Mouse (Mus musculus): ENCODE results near the gene Wipf1. TPM values are rescaled to one million over a fixed set of nuclear protein-coding genes. Genes with fewer than 3 reads are reported as not detected.
"Not testable (repeated sequence)": the region's sequence is repeated elsewhere in the genome, so short reads cannot be mapped to it uniquely, and the experiment has no call there.

Gene Wipf1
- polyA plus RNA-seq, 1 experiment from 2014 or later: 7.5 TPM

DNA sequence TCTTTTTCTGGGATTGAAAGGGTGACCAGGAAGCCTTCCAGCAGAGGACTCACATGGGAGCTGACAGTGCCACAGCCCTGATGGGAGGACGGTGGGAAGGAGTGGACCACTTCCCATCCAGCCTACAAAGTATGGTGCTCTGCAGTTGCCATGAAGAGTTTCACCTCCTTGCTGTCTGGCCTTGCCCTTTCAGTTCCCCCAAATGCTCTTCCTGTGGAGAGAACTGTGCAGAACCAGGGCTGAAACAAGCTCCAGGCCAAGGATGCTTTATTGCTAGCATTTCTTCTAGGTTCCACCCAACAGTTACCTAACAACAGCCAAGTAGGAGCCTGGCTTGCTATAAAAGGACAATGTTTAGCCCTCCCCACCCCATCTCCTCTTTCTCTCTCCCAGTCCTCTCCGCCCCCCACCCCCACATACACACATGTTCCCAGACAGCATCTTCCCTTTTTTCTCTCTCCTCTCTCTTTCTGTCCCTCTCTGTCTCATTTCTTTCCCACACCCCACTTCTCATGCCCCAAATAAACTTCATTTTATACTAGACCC is 16.3 kb downstream of the Wipf1 start:
- no peak for DNase-seq (ENCODE audit: extremely low spot score, low spot score)
- Histone ChIP-seq H3K4me3 (no peak overlapping the region), H3K36me3 (replicated peaks) (peaks cover 14% of the 10 kb centered on the region), H3K27ac (no peak overlapping the region), H3K27me3 (ENCODE audit: poor library complexity, severe bottlenecking) (no peaks in the 10 kb centered on the region), H3K9me3 (no peaks in the 10 kb centered on the region), H3K4me1 (peaks cover 17% of the 10 kb centered on the region)
- 95% methylated on average over 2 of the region's 2 CpGs for WGBS

DNA sequence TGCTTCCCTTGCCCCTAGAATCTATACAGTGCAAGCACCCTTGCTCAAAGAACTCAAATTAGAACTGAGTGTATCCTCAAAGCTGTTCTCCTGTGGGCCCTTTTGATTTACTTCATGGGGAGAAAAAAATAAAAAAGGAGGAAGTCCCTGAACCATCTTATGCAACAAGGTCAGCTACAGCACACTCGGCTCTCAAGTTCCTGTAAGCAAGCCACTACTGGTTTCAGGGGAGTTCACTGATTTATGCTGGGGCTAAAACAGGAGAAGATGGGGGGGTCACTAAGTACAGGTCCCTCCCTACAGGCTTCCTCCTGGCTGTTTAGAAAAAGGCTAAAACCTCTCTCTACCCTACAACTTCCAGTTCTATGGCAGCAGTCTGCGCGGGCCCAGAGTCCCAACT is 17.5 kb downstream of the Wipf1 start:
- H3K4me3 ChIP-seq: no peak overlapping the region
- H3K27me3 ChIP-seq (ENCODE audit: poor library complexity, severe bottlenecking): no peaks in the 10 kb centered on the region
- no peak for DNase-seq (ENCODE audit: extremely low spot score, low spot score)
- H3K27ac ChIP-seq: no peak overlapping the region
- no peaks in the 10 kb centered on the region for H3K9me3 ChIP-seq
- WGBS: 94% methylated on average over 3 of the region's 3 CpGs
- H3K36me3 ChIP-seq (replicated peaks): peaks cover 11% of the 10 kb centered on the region
- H3K4me1 ChIP-seq: peaks cover 24% of the 10 kb centered on the region

GRCm38 (mm10) chr2:73510731-73511360 is 18.7 kb downstream of the Wipf1 start:
- H3K4me1 ChIP-seq: peaks cover 24% of the 10 kb centered on the region
- H3K27ac ChIP-seq: no peak overlapping the region

DNA sequence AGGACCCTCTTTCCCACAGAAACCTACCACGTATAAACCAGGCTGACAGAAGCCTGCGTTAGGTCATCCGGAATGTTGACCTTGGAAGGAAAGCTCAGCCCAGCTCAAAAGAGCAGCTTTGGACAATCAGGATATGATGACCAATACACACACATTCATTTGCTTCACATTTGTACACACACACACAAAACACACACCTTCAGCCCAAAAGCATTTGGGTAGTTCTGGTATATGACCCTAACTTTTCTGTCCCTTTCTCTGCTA is 19.6 kb downstream of the Wipf1 start:
- Histone ChIP-seq H3K9me3 (no peaks in the 10 kb centered on the region), H3K4me3 (no peak overlapping the region), H3K36me3 (replicated peaks) (no peaks in the 10 kb centered on the region; the same call in 1 of the 2 replicates), H3K27ac (peak overlapping the region; percentile 76; the same call in 1 of the 2 replicates), H3K27me3 (ENCODE audit: poor library complexity, severe bottlenecking) (no peaks in the 10 kb centered on the region), H3K4me1 (peaks cover 24% of the 10 kb centered on the region)
- no peak for DNase-seq (ENCODE audit: extremely low spot score, low spot score)
- 79% methylated on average over 3 of the region's 3 CpGs for WGBS

More at GRCm38 (mm10) chr2:73510731-73511360, 18.7 kb downstream of the Wipf1 start:
- Histone ChIP-seq H3K27me3 (ENCODE audit: poor library complexity, severe bottlenecking) (no peaks in the 10 kb centered on the region), H3K36me3 (replicated peaks) (no peaks in the 10 kb centered on the region; the same call in 1 of the 2 replicates), H3K4me3 (no peak overlapping the region), H3K9me3 (no peaks in the 10 kb centered on the region)
- 82% methylated on average over 7 of the region's 7 CpGs for WGBS
- DNase-seq (ENCODE audit: extremely low spot score, low spot score): no peak

DNA sequence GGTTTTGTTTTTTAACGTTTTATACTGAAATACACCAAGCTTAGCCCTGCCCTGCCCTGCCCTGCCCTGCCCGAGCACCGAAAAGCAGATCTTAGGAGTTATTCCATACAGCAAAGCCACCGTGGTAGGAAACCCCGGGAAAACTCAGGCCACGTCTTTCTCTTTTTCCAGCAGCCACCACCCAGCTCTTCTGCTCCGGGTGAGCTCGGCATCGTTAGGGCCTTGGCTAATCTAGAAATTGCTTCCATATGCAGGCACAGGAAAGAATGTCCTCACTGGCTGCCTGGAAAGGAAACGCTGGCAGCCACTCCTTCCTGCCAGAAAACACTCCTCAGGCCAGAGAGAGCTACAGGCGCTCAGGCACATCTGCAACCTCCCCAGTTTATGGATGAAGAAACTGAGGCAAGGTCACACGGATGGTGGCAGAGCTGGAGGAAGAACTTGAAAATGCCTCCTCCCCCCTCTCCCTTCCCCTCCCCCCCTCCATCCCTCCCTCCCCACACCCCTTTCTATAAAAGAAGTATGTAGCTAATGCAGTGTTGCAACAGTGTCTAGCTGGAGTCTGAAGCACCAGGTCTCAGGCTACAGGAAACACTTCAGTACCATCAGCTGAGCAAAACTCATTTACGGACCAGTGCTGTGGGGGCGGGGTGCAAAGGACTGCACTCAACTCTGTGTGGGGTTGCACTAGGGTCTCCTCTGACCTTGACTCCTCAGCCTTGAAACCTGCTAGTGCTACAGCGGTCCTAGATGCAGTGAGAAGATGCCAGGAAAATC is 20.1 kb downstream of the Wipf1 start:
- Histone ChIP-seq H3K4me1 (peaks cover 27% of the 10 kb centered on the region), H3K4me3 (no peak overlapping the region), H3K27me3 (ENCODE audit: poor library complexity, severe bottlenecking) (no peaks in the 10 kb centered on the region), H3K9me3 (no peaks in the 10 kb centered on the region), H3K36me3 (replicated peaks) (no peaks in the 10 kb centered on the region; the same call in 1 of the 2 replicates), H3K27ac (peak overlapping the region; percentile 76)
- 67% methylated on average over 15 of the region's 15 CpGs for WGBS
- no peak for DNase-seq (ENCODE audit: extremely low spot score, low spot score)

DNA sequence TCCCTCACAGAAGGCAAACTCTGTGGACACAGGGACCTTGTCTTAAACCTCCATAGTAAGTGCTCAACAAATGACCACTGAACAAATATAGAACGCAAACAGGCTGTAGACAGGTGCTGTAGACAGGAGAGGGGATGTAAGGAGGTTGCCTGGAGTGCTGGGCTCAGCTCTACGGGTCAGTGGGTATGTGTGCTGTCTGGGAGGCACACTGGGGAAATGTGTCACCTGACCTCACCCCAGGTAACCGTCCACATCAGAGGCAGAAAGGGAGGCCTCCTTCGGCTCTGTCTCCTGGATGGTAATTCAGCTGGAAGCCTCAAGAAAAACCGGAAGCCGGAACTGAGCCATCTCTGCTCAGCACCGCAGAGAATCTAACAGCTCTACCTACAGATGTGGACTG is 21.6 kb downstream of the Wipf1 start:
- Histone ChIP-seq H3K27me3 (ENCODE audit: poor library complexity, severe bottlenecking) (no peaks in the 10 kb centered on the region), H3K27ac (no peak overlapping the region), H3K9me3 (no peaks in the 10 kb centered on the region), H3K36me3 (replicated peaks) (peaks cover 3% of the 10 kb centered on the region), H3K4me1 (peaks cover 27% of the 10 kb centered on the region), H3K4me3 (no peak overlapping the region)
- WGBS: 77% methylated on average over 7 of the region's 7 CpGs
- DNase-seq (ENCODE audit: extremely low spot score, low spot score): no peak

GRCm38 (mm10) chr2:73506337-73506736 is 23.2 kb downstream of the Wipf1 start:
- 92% methylated on average over 4 of the region's 4 CpGs for WGBS
- not testable (repeated sequence) for H3K4me3 ChIP-seq; H3K9me3 ChIP-seq; H3K27ac ChIP-seq; H3K36me3 ChIP-seq (replicated peaks); H3K27me3 ChIP-seq (ENCODE audit: poor library complexity, severe bottlenecking); DNase-seq (ENCODE audit: extremely low spot score, low spot score)
- peaks cover 27% of the 10 kb centered on the region for H3K4me1 ChIP-seq

- Histone ChIP-seq H3K36me3 (replicated peaks) (peaks cover 5% of the 10 kb centered on the region), H3K4me1 (peaks cover 6% of the 10 kb centered on the region; the same call in 1 of the 2 replicates), H3K27me3 (ENCODE audit: poor library complexity, severe bottlenecking) (no peaks in the 10 kb centered on the region), H3K27ac (no peak overlapping the region), H3K9me3 (no peaks in the 10 kb centered on the region), H3K4me3 (no peak overlapping the region)
- WGBS: 98% methylated on average over 10 of the region's 10 CpGs
- no peak for DNase-seq (ENCODE audit: extremely low spot score, low spot score)
Observed at GRCm38 (mm10) chr2:73502863-73503429, 26.6 kb downstream of the Wipf1 start.

DNA sequence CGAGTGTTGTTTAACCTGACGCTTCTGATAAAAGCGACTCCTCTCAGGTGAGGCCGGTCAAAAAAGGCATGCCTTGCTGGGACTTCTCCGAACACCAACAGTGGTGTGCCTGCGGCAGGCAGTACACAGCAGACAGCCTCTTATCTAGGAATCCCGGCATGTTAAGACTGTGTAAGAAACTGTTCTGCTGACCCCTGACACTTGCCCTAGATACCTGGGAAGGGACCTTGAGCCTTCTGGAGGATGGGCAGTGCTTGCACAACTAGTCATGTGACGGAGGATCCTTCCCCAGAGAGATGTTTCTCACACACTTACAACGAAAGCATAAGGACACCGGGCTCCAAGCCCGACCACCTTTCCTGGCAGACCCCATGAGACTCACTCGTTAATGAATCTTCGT is 28.7 kb downstream of the Wipf1 start:
- peaks cover 5% of the 10 kb centered on the region for H3K36me3 ChIP-seq (replicated peaks)
- DNase-seq (ENCODE audit: extremely low spot score, low spot score): no peak
- peaks cover 9% of the 10 kb centered on the region for H3K4me1 ChIP-seq
- no peaks in the 10 kb centered on the region for H3K9me3 ChIP-seq
- no peak overlapping the region for H3K4me3 ChIP-seq
- H3K27me3 ChIP-seq (ENCODE audit: poor library complexity, severe bottlenecking): no peaks in the 10 kb centered on the region
- H3K27ac ChIP-seq: no peak overlapping the region
- WGBS: 91% methylated on average over 13 of the region's 13 CpGs

DNA sequence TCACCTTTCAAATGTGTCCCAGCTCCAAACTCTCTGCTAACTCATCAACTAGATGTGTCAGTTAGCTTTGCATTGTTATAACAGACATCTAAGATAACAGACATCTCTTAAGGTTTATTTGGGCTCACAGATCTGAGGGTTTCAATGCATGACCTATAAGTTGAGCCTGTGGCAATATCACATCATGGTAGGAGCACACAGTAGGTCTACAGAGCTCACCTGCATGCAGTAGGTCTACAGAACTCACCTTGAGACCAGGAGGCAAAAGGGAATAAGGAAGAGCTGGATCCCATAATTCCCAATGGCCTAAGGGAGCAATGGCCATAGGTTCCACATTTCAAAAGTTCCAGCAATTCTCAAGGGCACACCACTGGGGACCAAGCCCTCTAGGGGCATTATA is 31.2 kb downstream of the Wipf1 start:
- Histone ChIP-seq H3K36me3 (replicated peaks) (peaks cover 5% of the 10 kb centered on the region), H3K27ac (no peak overlapping the region), H3K4me3 (no peak overlapping the region), H3K9me3 (no peaks in the 10 kb centered on the region), H3K4me1 (peaks cover 17% of the 10 kb centered on the region), H3K27me3 (ENCODE audit: poor library complexity, severe bottlenecking) (no peaks in the 10 kb centered on the region)
- no peak for DNase-seq (ENCODE audit: extremely low spot score, low spot score)

DNA sequence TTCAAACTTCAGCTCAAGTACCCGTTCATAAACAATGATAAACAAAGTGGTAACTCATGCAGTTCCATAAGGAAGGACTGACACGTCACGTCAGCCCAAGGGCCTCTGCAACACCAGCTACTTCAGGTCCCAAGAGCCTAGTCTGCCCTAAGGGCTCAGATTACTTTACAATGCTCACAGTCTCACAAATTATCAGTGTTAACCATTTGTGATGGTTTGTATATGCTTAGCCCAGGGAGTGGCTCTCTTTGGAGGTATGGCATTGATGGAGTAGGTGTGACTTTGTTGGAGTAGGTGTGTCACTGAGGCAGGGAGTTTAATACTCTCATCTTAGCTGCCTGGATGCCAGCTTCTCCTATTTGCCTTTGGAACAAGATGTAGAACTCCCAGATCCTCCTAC is 32.0 kb downstream of the Wipf1 start:
- no peaks in the 10 kb centered on the region for H3K27me3 ChIP-seq (ENCODE audit: poor library complexity, severe bottlenecking)
- peaks cover 22% of the 10 kb centered on the region for H3K4me1 ChIP-seq
- no peaks in the 10 kb centered on the region for H3K9me3 ChIP-seq
- WGBS: 88% methylated on average over 3 of the region's 3 CpGs
- no peak overlapping the region for H3K27ac ChIP-seq
- H3K4me3 ChIP-seq: no peak overlapping the region
- H3K36me3 ChIP-seq (replicated peaks): no peaks in the 10 kb centered on the region; the same call in 1 of the 2 replicates
- DNase-seq (ENCODE audit: extremely low spot score, low spot score): no peak

- Histone ChIP-seq H3K4me1 (peaks cover 25% of the 10 kb centered on the region), H3K27ac (no peak overlapping the region)
- 93% methylated on average over 9 of the region's 9 CpGs for WGBS
Observed at GRCm38 (mm10) chr2:73496944-73497343, 32.6 kb downstream of the Wipf1 start.

GRCm38 (mm10) chr2:73496329-73496685 is 33.2 kb downstream of the Wipf1 start:
- Histone ChIP-seq H3K27me3 (ENCODE audit: poor library complexity, severe bottlenecking) (no peaks in the 10 kb centered on the region), H3K4me3 (no peak overlapping the region), H3K9me3 (no peaks in the 10 kb centered on the region), H3K27ac (no peak overlapping the region), H3K36me3 (replicated peaks) (no peaks in the 10 kb centered on the region; the same call in 1 of the 2 replicates), H3K4me1 (peaks cover 31% of the 10 kb centered on the region)
- DNase-seq (ENCODE audit: extremely low spot score, low spot score): no peak
- WGBS: 80% methylated on average over 4 of the region's 4 CpGs

More at GRCm38 (mm10) chr2:73496944-73497343, 32.6 kb downstream of the Wipf1 start:
- Histone ChIP-seq H3K36me3 (replicated peaks) (no peaks in the 10 kb centered on the region; the same call in 1 of the 2 replicates), H3K9me3 (no peaks in the 10 kb centered on the region), H3K4me3 (no peak overlapping the region), H3K27me3 (ENCODE audit: poor library complexity, severe bottlenecking) (no peaks in the 10 kb centered on the region)
- no peak for DNase-seq (ENCODE audit: extremely low spot score, low spot score)
